Mouse (Mus musculus): ENCODE results near the gene Pigl. TPM values are rescaled to one million over a fixed set of nuclear protein-coding genes. Genes with fewer than 3 reads are reported as not detected.

Gene Pigl
- polyA plus RNA-seq, 1 experiment from 2014 or later: 12.1 TPM

Other genes with a start within 250 kb of the Pigl start
- 8.1 and 9.8 TPM in 2 replicates for gene Adora2b, start 209.5 kb upstream of the Pigl start, polyA plus RNA-seq (2014; fragmentation: Nextera tagmentation; extraction: Ambion mirVana)
- gene Zswim7, start 177.1 kb upstream of the Pigl start, polyA plus RNA-seq (2014; fragmentation: Nextera tagmentation; extraction: Ambion mirVana): 24.3 and 24.6 TPM in 2 replicates
- 13.0 and 13.6 TPM in 2 replicates for gene Ttc19, start 177.0 kb upstream of the Pigl start, polyA plus RNA-seq (2014; fragmentation: Nextera tagmentation; extraction: Ambion mirVana)
- 157 and 170 TPM in 2 replicates for gene Ncor1, start 81 bp downstream of the Pigl start, polyA plus RNA-seq (2014; fragmentation: Nextera tagmentation; extraction: Ambion mirVana)
- gene Cenpv, start 80.8 kb downstream of the Pigl start, polyA plus RNA-seq (2014; fragmentation: Nextera tagmentation; extraction: Ambion mirVana): 46.2 and 49.8 TPM in 2 replicates
- gene Ubb, start 92.7 kb downstream of the Pigl start, polyA plus RNA-seq (2014; fragmentation: Nextera tagmentation; extraction: Ambion mirVana): 3,780 and 3,916 TPM in 2 replicates
- gene Trpv2, start 116.0 kb downstream of the Pigl start, polyA plus RNA-seq (2014; fragmentation: Nextera tagmentation; extraction: Ambion mirVana): 4.2 and 5.2 TPM in 2 replicates
- 14.2 and 16.8 TPM in 2 replicates for gene Lrrc75a, start 190.1 kb downstream of the Pigl start, polyA plus RNA-seq (2014; fragmentation: Nextera tagmentation; extraction: Ambion mirVana)
- 44.4 and 49.9 TPM in 2 replicates for gene Mmgt2, start 190.2 kb downstream of the Pigl start, polyA plus RNA-seq (2014; fragmentation: Nextera tagmentation; extraction: Ambion mirVana)